Mouse (Mus musculus) naive thymus-derived CD4-positive, alpha-beta T cell, adult 2 months (primary cell): ENCODE measurements around the gene Tat.
A peak's percentile ranks its signal among the peaks of the same experiment; 100 is the strongest.
"Not testable (repeated sequence)": the region's sequence is repeated elsewhere in the genome, so short reads cannot be mapped to it uniquely, and the experiment has no call there.

ENCODE experiments used
- DNase-seq: peaks from one replicate; pipeline ENCODE4 v3.0.0-alpha.2; 2011; ENCODE audit warnings: low read depth

The Tat gene

DNA sequence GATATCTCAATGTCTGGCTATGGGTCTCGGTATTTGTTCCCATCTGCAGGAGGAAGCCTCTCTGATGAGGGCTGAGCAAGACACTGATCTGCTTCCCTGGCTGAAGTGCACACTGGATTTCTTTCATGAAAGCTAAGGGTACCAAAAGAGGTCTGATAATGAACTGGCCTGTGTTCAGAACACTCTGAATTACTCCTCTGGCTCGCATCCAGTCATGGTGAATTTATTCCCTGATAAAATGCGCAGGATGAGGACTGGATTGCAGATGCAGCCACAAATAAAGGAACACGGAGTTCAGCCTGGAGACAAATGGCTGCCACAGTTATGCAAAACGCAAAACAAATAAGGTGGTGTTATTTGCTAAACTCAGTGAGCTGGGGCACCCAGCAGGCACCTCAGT, 6.3 kb upstream of the Tat start:
- DNase-seq = no peak

GRCm38 (mm10) chr8:109986384-109986783, 3.9 kb upstream of the Tat start:
- no peak for DNase-seq

- DNase-seq = no peak
Measured at GRCm38 (mm10) chr8:109987776-109988175, 2.5 kb upstream of the Tat start.

DNA sequence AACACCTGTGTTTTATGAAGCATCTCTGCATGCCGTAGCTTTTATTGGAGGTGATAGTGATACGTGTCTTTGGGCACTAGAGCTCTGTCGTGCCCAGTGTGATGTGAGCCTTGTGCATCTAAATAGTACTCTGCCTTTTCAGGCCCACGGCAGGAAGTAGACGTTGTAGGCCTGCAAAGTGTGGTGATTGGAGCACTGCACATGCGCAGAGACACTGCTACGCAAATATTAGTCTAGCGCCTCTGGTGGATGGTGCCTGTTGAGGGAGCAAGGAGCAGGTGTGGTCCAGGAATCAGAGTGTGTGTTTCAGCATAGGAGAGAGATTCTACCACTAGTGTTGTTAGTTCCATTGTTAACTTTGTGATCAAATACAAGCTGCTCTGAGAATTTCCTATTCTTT, 1.1 kb upstream of the Tat start:
- DNase-seq = no peak

- no peak for DNase-seq
Measured at GRCm38 (mm10) chr8:109992166-109992565, 1.9 kb downstream of the Tat start.

GRCm38 (mm10) chr8:109992951-109993350, 2.7 kb downstream of the Tat start:
- DNase-seq = no peak

DNA sequence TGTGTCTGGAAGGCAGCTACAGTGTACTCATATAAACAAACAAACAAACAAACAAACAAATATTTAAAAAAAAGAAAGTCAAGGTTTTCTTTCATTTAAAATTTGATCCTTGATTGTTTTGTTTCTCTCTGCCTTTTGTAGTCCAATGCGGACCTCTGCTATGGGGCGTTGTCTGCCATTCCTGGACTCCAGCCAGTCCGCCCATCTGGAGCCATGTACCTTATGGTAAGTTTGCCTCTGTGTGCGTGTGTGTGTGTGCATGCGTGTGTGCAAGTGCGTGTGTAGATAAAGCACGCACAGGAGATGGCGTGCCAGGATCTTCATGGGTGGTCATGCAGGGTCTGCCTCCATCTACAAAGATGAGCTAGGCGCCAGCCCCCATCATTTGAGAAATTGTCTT, 7.1 kb downstream of the Tat start:
- DNase-seq = no peak

DNA sequence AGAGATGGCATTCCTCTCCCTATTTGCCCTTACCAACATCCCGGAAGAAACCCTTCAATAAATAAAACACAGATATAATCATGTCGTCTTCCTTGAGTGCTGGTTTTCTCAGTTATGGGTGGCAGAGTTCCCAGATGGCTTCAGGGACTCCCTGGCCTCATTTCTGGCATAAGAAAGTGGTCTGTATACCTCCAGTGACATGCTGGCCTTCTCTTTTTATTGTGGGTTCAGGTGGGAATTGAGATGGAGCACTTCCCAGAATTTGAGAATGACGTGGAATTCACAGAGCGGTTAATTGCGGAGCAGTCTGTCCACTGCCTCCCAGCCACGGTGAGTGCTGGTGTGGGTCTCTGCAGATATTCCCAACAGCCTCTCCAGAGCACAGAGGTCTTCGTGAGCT, 7.8 kb downstream of the Tat start:
- no peak for DNase-seq

GRCm38 (mm10) chr8:109999974-110000373, 9.7 kb downstream of the Tat start:
- no peak for DNase-seq

DNA sequence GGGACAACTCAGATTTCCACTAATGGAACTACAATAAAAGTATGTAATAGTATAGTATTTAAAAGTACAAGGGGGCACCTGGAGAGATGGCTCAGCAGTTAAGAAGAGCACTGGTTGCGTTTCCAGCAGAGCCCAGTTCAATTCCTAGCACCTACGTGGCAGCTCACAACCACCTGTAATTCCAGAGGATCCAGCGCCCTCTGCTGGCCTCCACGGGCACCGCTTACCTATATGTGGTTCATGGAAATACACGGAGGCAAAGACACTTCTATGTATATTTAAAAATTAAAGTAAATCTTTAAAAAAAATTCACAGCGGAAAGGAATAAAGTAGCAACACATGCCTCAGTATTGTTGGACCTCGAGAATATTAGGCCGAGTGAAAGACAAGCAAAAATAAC, 12.7 kb downstream of the Tat start:
- DNase-seq = peak; percentile 11

DNA sequence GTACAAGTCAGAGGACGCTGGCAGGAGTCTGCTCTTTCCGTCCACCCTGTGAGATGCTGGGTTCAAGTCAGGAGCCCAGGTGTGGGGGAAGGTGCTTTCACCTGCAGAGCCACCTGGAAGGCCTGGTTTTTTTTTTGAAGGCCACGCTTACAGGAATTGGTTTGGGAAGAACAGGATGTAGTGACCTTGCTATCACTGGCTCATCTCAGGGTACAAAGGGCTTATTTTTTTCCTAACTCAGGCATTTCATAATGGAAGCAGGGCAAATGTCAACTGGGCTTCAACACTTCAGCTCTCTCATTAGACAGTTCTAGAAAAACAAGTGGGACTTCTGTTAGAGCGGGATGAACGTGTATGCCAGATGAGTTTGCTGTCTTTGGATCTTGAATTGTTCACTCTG, 14.1 kb downstream of the Tat start:
- DNase-seq = no peak

GRCm38 (mm10) chr8:110006312-110007023, 16.2 kb downstream of the Tat start:
- no peak for DNase-seq

DNA sequence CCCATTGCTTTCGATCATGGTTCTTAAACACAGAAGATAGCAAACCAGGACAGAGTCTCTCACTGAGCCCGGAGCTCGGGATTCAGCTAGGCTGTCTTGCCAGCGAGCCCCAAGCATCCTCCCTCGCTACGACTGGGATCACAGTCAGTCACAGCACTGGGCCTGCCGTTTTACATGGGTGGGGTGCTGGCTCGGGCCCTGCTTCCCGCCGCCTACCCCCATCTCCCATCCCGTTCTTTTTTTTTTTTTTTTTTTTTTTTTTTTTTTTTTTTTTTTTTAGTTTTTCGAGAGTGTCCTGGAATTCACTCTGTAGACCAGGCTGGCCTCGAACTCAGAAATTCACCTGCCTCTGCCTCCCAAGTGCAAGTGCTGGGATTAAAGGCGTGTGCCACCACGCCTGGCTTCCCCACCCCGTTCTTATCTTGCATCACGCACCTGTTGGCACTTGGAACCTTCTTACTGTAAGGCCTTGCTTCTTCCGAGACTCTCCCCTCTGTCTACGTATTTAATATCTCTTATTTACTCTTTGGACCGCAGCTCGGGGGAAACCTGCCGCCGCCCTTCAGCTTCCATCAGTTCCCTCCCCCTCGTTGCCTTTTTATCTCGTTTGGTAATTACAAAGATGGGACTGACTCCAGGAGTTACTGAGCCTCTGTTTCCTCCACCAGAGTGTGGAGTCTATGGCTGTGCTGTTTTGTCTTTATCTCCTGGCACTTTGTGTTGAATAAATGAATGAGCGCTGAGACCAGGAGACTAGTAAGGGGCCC, 18.2 kb downstream of the Tat start:
- DNase-seq = no peak

DNA sequence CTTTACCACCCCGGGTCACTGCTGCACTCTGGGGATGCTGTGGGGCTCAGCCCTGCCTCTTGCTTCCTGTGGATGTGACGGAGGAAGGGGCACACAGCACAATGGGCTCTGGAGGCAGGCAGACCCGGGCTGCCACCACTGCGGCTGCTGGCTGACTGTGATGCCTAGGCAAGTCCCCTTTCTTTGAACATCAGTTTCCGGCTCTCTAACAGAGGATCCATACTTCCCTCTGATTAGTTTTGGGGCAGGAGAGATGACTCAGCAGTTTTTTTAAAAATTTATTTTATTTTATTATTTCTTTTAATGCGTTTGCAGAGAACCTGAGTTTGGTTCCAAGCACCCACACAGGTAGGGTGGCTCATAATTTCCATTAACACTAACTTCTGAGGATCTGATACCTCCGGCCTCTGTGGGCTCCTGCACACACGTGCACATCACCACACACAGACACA, 18.8 kb downstream of the Tat start:
- no peak for DNase-seq

- peak; percentile 33 for DNase-seq
Measured at GRCm38 (mm10) chr8:110010868-110011267, 20.6 kb downstream of the Tat start.

DNA sequence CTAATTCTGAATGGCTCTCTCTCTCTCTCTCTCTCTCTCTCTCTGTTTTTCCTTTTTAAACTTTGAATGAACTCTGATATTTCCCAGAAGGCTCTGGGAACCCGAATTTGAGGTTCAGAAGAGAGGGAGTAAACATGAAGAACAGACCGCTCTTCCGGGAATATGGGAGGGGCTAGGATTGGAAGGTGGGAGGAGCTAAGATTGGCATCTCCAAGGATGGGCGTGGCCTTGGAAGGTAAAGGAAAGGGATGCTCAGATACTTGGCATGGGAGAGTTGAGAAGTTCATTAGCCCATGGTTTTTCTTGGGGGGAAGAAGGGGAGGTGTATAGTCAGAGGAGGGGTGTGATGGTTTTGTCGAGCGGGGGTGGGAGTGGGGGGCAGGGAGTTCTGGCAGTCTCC, 31.8 kb downstream of the Tat start:
- DNase-seq = no peak

GRCm38 (mm10) chr8:110022768-110023344, 32.6 kb downstream of the Tat start:
- DNase-seq = no peak

GRCm38 (mm10) chr8:110033771-110034170, 43.5 kb downstream of the Tat start:
- not testable (repeated sequence) for DNase-seq

- no peak for DNase-seq
Measured at GRCm38 (mm10) chr8:110034331-110034730, 44.1 kb downstream of the Tat start.

DNA sequence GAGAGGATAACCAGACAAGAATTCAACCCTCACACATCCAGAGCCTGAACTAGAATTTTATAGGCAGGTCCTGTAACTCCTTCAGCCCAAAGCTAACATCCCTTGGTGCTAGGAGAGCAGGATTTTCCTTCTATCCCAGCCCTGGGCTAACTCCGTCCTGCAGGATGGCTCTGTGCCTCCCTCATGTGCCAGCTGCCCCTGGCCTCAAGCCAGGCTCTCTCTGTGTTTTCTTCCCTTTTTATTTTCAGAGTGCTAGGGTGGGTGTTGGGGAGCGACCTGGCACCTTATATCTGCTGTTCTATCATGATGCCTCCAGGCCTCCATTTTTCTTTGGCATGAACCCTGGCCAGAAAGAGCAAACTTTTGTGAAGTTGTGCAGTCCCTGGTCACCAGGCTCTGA, 45.9 kb downstream of the Tat start:
- DNase-seq = no peak

DNA sequence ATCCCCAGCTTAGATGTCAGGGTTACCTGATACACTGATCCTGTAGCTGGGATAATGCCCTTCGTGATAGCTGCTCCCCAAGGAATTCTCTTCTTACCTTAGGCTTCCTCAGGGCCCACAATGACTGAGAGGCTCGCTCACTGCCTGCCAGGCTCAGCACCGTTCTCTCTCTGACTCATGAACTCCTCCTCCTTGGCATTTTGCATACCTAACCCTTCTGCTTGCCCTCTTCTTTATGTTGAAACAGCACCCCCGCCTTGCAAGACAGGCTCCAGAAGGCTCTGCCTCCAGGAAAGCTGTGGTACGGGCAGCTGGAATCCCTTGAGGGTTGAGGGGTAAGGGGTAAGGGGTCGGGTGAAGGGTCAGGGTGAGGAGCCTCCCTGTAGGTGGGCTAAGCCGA, 49.0 kb downstream of the Tat start:
- DNase-seq = no peak

GRCm38 (mm10) chr8:110039659-110040058, 49.4 kb downstream of the Tat start, which contains the start of gene Chst4:
Gene Chst4 (minus strand): TSS chr8:110039740.
- no peak for DNase-seq

DNA sequence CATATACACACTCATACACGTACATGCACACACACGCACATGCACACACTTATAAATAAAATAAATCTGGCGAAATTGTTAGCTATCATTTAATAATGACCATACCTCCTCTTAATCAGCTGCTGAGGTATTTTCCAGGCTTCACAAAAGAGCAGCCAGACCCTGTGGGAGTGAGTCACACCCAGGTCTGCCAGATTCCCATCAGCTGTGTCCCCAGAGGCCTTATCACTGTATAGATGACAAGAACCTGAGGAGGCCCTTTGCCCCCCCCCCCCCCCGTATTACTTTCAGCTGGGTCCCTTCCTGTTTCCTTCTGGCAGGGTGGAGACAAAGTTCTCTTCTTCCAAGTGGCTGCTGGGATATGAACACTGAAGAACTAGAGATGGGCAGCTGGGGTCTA, 50.3 kb downstream of the Tat start:
- no peak for DNase-seq
